Mouse (Mus musculus) MEL (cell line): ENCODE measurements around the gene Ecm1. TPM values are rescaled to one million over a fixed set of nuclear protein-coding genes. Genes with fewer than 3 reads are reported as not detected.
A peak's percentile ranks its signal among the peaks of the same experiment; 100 is the strongest.

Source experiments
- DNase-seq: peaks from one replicate; pipeline ENCODE4 v3.0.0; 2011; ENCODE audit warnings: low read depth, low spot score
- H3K27ac ChIP-seq: 2 replicates; pipeline ENCODE4 v1.5.1; 2012; ENCODE audit warnings: low read depth, mild to moderate bottlenecking, control low read depth, low read length, moderate library complexity; ENCODE audit not compliant: control insufficient read depth
- H3K27me3 ChIP-seq, 2 experiments: fragments of 150-350 bp in 1 of 2; sonication (generic) in 1 of 2; 2 replicates each; pipeline ENCODE4 v1.6.1; 2012; ENCODE audit warnings: low read length in 2 of 2, mild to moderate bottlenecking in 2 of 2, improper control_type of control experiment in 1 of 2, moderate library complexity in 1 of 2; ENCODE audit not compliant: insufficient read depth in 2 of 2, control insufficient read depth in 1 of 2
- H3K36me3 ChIP-seq, 2 experiments: 2 replicates each; pipeline ENCODE4 v1.6.1; 2012 to 2014; ENCODE audit warnings: low read length in 2 of 2, improper control_type of control experiment in 1 of 2, inconsistent platforms in 1 of 2, mild to moderate bottlenecking in 1 of 2; ENCODE audit not compliant: insufficient read depth in 2 of 2, control insufficient read depth in 1 of 2
- H3K4me1 ChIP-seq, 2 experiments: fragments of 150-350 bp in 1 of 2; sonication (generic) in 1 of 2; 2 replicates each; pipeline ENCODE4 v1.6.1; 2012; ENCODE audit warnings: low read length in 2 of 2, improper control_type of control experiment in 1 of 2, mild to moderate bottlenecking in 1 of 2; ENCODE audit not compliant: insufficient read depth in 2 of 2, control insufficient read depth in 1 of 2
- H3K4me3 ChIP-seq, 2 experiments: fragments of 150-350 bp in 1 of 2; sonication (generic) in 1 of 2; 2 replicates each; pipeline ENCODE4 v1.5.1; 2012; ENCODE audit warnings: low read depth in 2 of 2, low read length in 2 of 2, mild to moderate bottlenecking in 2 of 2, moderate library complexity in 2 of 2, control low read depth in 1 of 2, improper control_type of control experiment in 1 of 2; ENCODE audit not compliant: control insufficient read depth in 1 of 2, insufficient read depth in 1 of 2
- H3K79me2 ChIP-seq: 2 replicates; pipeline ENCODE4 v1.6.1; 2012; ENCODE audit warnings: mild to moderate bottlenecking, low read length, moderate library complexity; ENCODE audit not compliant: control insufficient read depth, poor library complexity, insufficient read depth
- H3K9ac ChIP-seq: 2 replicates; pipeline ENCODE4 v1.6.1; 2012; ENCODE audit warnings: low read depth, mild to moderate bottlenecking, control low read depth, low read length, moderate library complexity; ENCODE audit not compliant: control insufficient read depth, poor library complexity, severe bottlenecking
- H3K9me3 ChIP-seq: fragments of 150-350 bp; sonication (generic); replicated peaks from 2 replicates; pipeline ENCODE4 v1.6.1; 2012; ENCODE audit warnings: mild to moderate bottlenecking, low read length, improper control_type of control experiment, moderate library complexity; ENCODE audit not compliant: insufficient read depth
- CTCF ChIP-seq, 3 experiments: IDR thresholded peaks in 2 of 3; conservative IDR thresholded peaks in 1 of 3; 2 replicates each; pipeline ENCODE4 v1.5.1; 2011 to 2012; ENCODE audit warnings: low read length in 3 of 3, low read depth in 2 of 3, mild to moderate bottlenecking in 2 of 3, improper control_type of control experiment in 1 of 3, inconsistent platforms in 1 of 3, mixed read lengths in 1 of 3, moderate library complexity in 1 of 3; ENCODE audit not compliant: control insufficient read depth in 1 of 3, insufficient read depth in 1 of 3, poor library complexity in 1 of 3, severe bottlenecking in 1 of 3
- E2F4 ChIP-seq: IDR thresholded peaks from 2 replicates; pipeline ENCODE4 v1.6.1; 2011; ENCODE audit warnings: low read depth, low read length, improper control_type of control experiment, borderline replicate concordance
- EP300 ChIP-seq, 2 experiments: IDR thresholded peaks; 2 replicates each; pipeline ENCODE4 v1.6.1; 2011; ENCODE audit warnings: improper control_type of control experiment in 2 of 2, low read length in 2 of 2, low read depth in 1 of 2, mild to moderate bottlenecking in 1 of 2
- GABPA ChIP-seq: IDR thresholded peaks from 2 replicates; pipeline ENCODE4 v1.6.1; 2012; ENCODE audit warnings: low read depth, mild to moderate bottlenecking, inconsistent platforms, low read length, improper control_type of control experiment, moderate library complexity
- GATA1 ChIP-seq: IDR thresholded peaks from 2 replicates; pipeline ENCODE4 v1.6.1; 2011; ENCODE audit warnings: low read depth, low read length, improper control_type of control experiment
- HCFC1 ChIP-seq: IDR thresholded peaks from 2 replicates; pipeline ENCODE4 v1.6.1; 2012; ENCODE audit warnings: low read depth, mild to moderate bottlenecking, inconsistent platforms, low read length, improper control_type of control experiment, moderate library complexity
- KAT2A ChIP-seq: conservative IDR thresholded peaks from 2 replicates; pipeline ENCODE4 v1.6.1; 2012; ENCODE audit warnings: low read depth, low read length, improper control_type of control experiment, inconsistent platforms
- MAZ ChIP-seq: IDR thresholded peaks from 2 replicates; pipeline ENCODE4 v1.6.1; 2012; ENCODE audit warnings: low read depth, mild to moderate bottlenecking, inconsistent platforms, low read length, improper control_type of control experiment
- MEF2A ChIP-seq: IDR thresholded peaks from 2 replicates; pipeline ENCODE4 v1.6.1; 2014; ENCODE audit warnings: low read depth, mild to moderate bottlenecking, inconsistent platforms, low read length, improper control_type of control experiment; ENCODE audit not compliant: poor library complexity, insufficient replicate concordance, severe bottlenecking; ENCODE audit errors: extremely low read depth
- MYC ChIP-seq: IDR thresholded peaks from 2 replicates; pipeline ENCODE4 v1.6.1; 2011; ENCODE audit warnings: low read depth, mild to moderate bottlenecking, low read length, improper control_type of control experiment, moderate library complexity
- NELFE ChIP-seq: IDR thresholded peaks from 2 replicates; pipeline ENCODE4 v1.6.1; 2011; ENCODE audit warnings: low read depth, low read length, improper control_type of control experiment
- NRF1 ChIP-seq: IDR thresholded peaks from 2 replicates; pipeline ENCODE4 v1.6.1; 2014; ENCODE audit warnings: low read depth, mild to moderate bottlenecking, inconsistent platforms, low read length, improper control_type of control experiment, moderate library complexity; ENCODE audit not compliant: poor library complexity, insufficient read depth, severe bottlenecking
- POLR2A ChIP-seq, 2 experiments: IDR thresholded peaks; 2 replicates each; pipeline ENCODE4 v1.6.1; 2011 to 2012; ENCODE audit warnings: low read length in 2 of 2, mild to moderate bottlenecking in 2 of 2, control low read depth in 1 of 2, improper control_type of control experiment in 1 of 2, low read depth in 1 of 2, moderate library complexity in 1 of 2; ENCODE audit not compliant: control insufficient read depth in 1 of 2, insufficient read depth in 1 of 2, poor library complexity in 1 of 2
- POLR2AphosphoS2 ChIP-seq: IDR thresholded peaks from 2 replicates; pipeline ENCODE4 v1.6.1; 2011; ENCODE audit warnings: low read length, improper control_type of control experiment
- RCOR1 ChIP-seq: IDR thresholded peaks from 2 replicates; pipeline ENCODE4 v1.6.1; 2012; ENCODE audit warnings: low read depth, mild to moderate bottlenecking, inconsistent platforms, low read length, improper control_type of control experiment
- SIN3A ChIP-seq: IDR thresholded peaks from 2 replicates; pipeline ENCODE4 v1.6.1; 2012; ENCODE audit warnings: low read length, improper control_type of control experiment, inconsistent platforms
- SMC3 ChIP-seq: IDR thresholded peaks from 2 replicates; pipeline ENCODE4 v1.6.1; 2011; ENCODE audit warnings: low read depth, low read length, improper control_type of control experiment
- TAL1 ChIP-seq: IDR thresholded peaks from 2 replicates; pipeline ENCODE4 v1.6.1; 2012; ENCODE audit warnings: mild to moderate bottlenecking, inconsistent platforms, low read length, moderate library complexity, mixed read lengths
- TBP ChIP-seq: IDR thresholded peaks from 2 replicates; pipeline ENCODE4 v1.8.0; 2011; ENCODE audit warnings: low read depth, low read length, improper control_type of control experiment
- USF1 ChIP-seq: IDR thresholded peaks from 2 replicates; pipeline ENCODE4 v1.6.1; 2014; ENCODE audit warnings: low read depth, mild to moderate bottlenecking, inconsistent platforms, low read length, improper control_type of control experiment, moderate library complexity
- USF2 ChIP-seq, 2 experiments: IDR thresholded peaks; 2 replicates each; pipeline ENCODE4 v1.6.1; 2011 to 2012; ENCODE audit warnings: improper control_type of control experiment in 2 of 2, low read length in 2 of 2, borderline replicate concordance in 1 of 2, inconsistent platforms in 1 of 2, low read depth in 1 of 2, mild to moderate bottlenecking in 1 of 2; ENCODE audit not compliant: insufficient read depth in 1 of 2
- ZKSCAN1 ChIP-seq: IDR thresholded peaks from 2 replicates; pipeline ENCODE4 v1.6.1; 2012; ENCODE audit warnings: low read depth, mild to moderate bottlenecking, inconsistent platforms, low read length, improper control_type of control experiment, moderate library complexity
- ZMIZ1 ChIP-seq: IDR thresholded peaks from 2 replicates; pipeline ENCODE4 v1.6.1; 2012; ENCODE audit warnings: low read depth, mild to moderate bottlenecking, inconsistent platforms, low read length, improper control_type of control experiment, moderate library complexity
- ZNF384 ChIP-seq: IDR thresholded peaks from 2 replicates; pipeline ENCODE4 v1.6.1; 2012; ENCODE audit warnings: low read depth, mild to moderate bottlenecking, inconsistent platforms, low read length, improper control_type of control experiment
- polyA plus RNA-seq, 2 experiments: library from polyadenylated mRNA; stranded (reverse) in 1 of 2; unstranded in 1 of 2; fragments of >175 nt in 1 of 2; fragments of >200 nt in 1 of 2; gene quantifications; 2 replicates each; pipeline versions ENCODE4 v1.2.1 to v1.2.4; 2012; ENCODE audit warnings: low replicate concordance in 2 of 2, low read depth in 1 of 2; ENCODE audit not compliant: insufficient read length in 2 of 2, insufficient read depth in 1 of 2, missing spikeins in 1 of 2
- total RNA-seq: library from RNA; depleted of rRNA; stranded (reverse); fragments of 300-350 nt; gene quantifications from 2 replicates; pipeline ENCODE4 v1.2.3, GENCODE M21; 2012

The Ecm1 gene
- total and polyA plus RNA-seq, 3 experiments, result 1.0 to 9.5 TPM; not detected in 1

GRCm38 (mm10) chr3:95732744-95733521, 6.4 kb downstream of the Ecm1 start:
- Histone ChIP-seq H3K27me3 (no peaks in the 10 kb centered on the region), H3K36me3 (peaks cover 0 to 21% of the 10 kb centered on the region in 2 experiments; a peak in 2 of 4 replicates), H3K9ac (no peak overlapping the region), H3K4me1 (peaks cover 13 to 23% of the 10 kb centered on the region in 2 experiments), H3K79me2 (no peaks in the 10 kb centered on the region), H3K4me3 (no peak overlapping the region), H3K27ac (peak overlapping the region; percentile 30), H3K9me3 (no peaks in the 10 kb centered on the region)
- TF ChIP-seq POLR2AphosphoS2, result 0 out of 2 replicates have a peak, but pooled peaks have one; percentile 27
- peak; percentile 41; the same call in 1 of the 2 replicates for TF ChIP-seq GATA1
- no peak for TF ChIP-seq MEF2A
- peak; percentile 45 for DNase-seq

GRCm38 (mm10) chr3:95732297-95732696, 7.1 kb downstream of the Ecm1 start:
- TF ChIP-seq TBP, result peak; percentile 88
- TF ChIP-seq SMC3, result no peak
- TF ChIP-seq GATA1, result peak; percentile 50
- no peak for TF ChIP-seq MYC
- 0 out of 4 replicates have a peak, but pooled peaks of 1 of the 2 experiments have one; percentile 46 for TF ChIP-seq EP300 (IDR thresholded peaks at IDR 0.05; ENCODE audit: low read depth in 1 of 2, low read length in 2 of 2)
- TF ChIP-seq RCOR1, result peak; percentile 40; the same call in 1 of the 2 replicates
- 0 out of 2 replicates have a peak, but pooled peaks have one; percentile 16 for TF ChIP-seq NELFE
- no peak for TF ChIP-seq KAT2A
- TF ChIP-seq MAZ, result no peak
- TF ChIP-seq, all 39 proteins: peak for 5
- Histone ChIP-seq H3K4me3 (no peak overlapping the region), H3K27ac (peak overlapping the region; percentile 0), H3K9ac (no peak overlapping the region), H3K4me1 (peaks cover 13 to 23% of the 10 kb centered on the region in 2 experiments), H3K36me3 (peaks cover 0 to 22% of the 10 kb centered on the region in 2 experiments; a peak in 2 of 4 replicates), H3K79me2 (no peaks in the 10 kb centered on the region), H3K9me3 (no peaks in the 10 kb centered on the region), H3K27me3 (no peaks in the 10 kb centered on the region)
- DNase-seq, result peak; percentile 86

GRCm38 (mm10) chr3:95731802-95732201, 7.6 kb downstream of the Ecm1 start:
- no peak overlapping the region for H3K27ac ChIP-seq
- H3K9me3 ChIP-seq, result no peaks in the 10 kb centered on the region
- no peak for DNase-seq
- peaks cover 0 to 26% of the 10 kb centered on the region in 2 experiments; a peak in 2 of 4 replicates for H3K36me3 ChIP-seq
- no peaks in the 10 kb centered on the region for H3K79me2 ChIP-seq
- H3K27me3 ChIP-seq, result no peaks in the 10 kb centered on the region
- peaks cover 14 to 27% of the 10 kb centered on the region in 2 experiments for H3K4me1 ChIP-seq
- H3K9ac ChIP-seq, result no peak overlapping the region
- no peak overlapping the region for H3K4me3 ChIP-seq
- no peak for TF ChIP-seq ZMIZ1
- no peak for TF ChIP-seq GABPA
- no peak for TF ChIP-seq POLR2A (IDR thresholded peaks at IDR 0.05; ENCODE audit: control insufficient read depth in 1 of 2, insufficient read depth in 1 of 2, low read depth in 1 of 2, low read length in 2 of 2, poor library complexity in 1 of 2)
- no peak for TF ChIP-seq CTCF (IDR thresholded peaks at IDR 0.05 in 2 of 3, conservative IDR thresholded peaks at IDR 0.05 in 1 of 3; ENCODE audit: control insufficient read depth in 1 of 3, insufficient read depth in 1 of 3, low read depth in 2 of 3, low read length in 3 of 3, poor library complexity in 1 of 3, severe bottlenecking in 1 of 3)
- TF ChIP-seq GATA1, result no peak
- no peak for TF ChIP-seq ZKSCAN1
- TF ChIP-seq NRF1, result no peak
- no peak for TF ChIP-seq SIN3A
- TF ChIP-seq TAL1, result no peak
- no peak for TF ChIP-seq USF1
- no peak for TF ChIP-seq ZNF384
- TF ChIP-seq TBP, result no peak
- TF ChIP-seq HCFC1, result no peak
- no peak for TF ChIP-seq E2F4
- no peak for TF ChIP-seq EP300 (IDR thresholded peaks at IDR 0.05; ENCODE audit: low read depth in 1 of 2, low read length in 2 of 2)
- TF ChIP-seq USF2 (IDR thresholded peaks at IDR 0.05; ENCODE audit: borderline replicate concordance in 1 of 2, insufficient read depth in 1 of 2, low read depth in 1 of 2, low read length in 2 of 2), result no peak
